Mouse (Mus musculus) left cerebral cortex, adult 8-10 months (tissue): Measurements from ENCODE around the gene Ttc9c. TPM values are rescaled to one million over a fixed set of nuclear protein-coding genes. Genes with fewer than 3 reads are reported as not detected.
A peak's percentile ranks its signal among the peaks of the same experiment; 100 is the strongest.

Source experiments
- DNase-seq, 2 experiments: peaks; one replicate each; pipeline ENCODE4 v3.0.0; 2022; ENCODE audit warnings: low spot score in 2 of 2
- total RNA-seq, 4 experiments: library from RNA; stranded (reverse); gene quantifications; 2 replicates each; pipeline ENCODE4 v1.2.4; 2022

Gene Ttc9c
- total RNA-seq, 4 experiments from 2014 or later, result 38.5 to 40.8 (median 39.2) TPM

DNA sequence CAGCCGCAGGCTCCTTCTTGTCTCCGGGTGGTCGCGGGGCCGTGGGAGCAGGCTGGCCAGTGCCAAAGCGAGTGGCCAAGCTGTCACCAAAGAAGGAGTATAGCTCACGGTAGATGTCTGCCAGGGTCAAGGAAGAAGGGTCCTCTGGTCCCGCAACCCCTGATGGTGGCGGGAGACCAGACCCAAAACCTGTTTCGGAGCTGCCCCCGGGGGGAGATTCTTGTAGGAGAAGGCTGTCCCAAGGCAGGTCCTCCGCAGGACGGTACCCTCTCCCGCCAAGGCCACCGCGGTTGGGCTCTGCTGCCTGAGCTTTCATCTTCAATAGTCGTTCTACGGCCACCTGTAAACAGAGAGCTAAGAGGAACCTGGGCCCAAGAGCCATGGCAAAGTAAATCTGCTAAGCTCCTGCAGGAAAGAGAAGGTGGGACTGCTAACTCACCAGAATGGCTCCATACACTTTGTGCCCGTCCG, 44.1 kb downstream of the Ttc9c start:
- no peak for DNase-seq

DNA sequence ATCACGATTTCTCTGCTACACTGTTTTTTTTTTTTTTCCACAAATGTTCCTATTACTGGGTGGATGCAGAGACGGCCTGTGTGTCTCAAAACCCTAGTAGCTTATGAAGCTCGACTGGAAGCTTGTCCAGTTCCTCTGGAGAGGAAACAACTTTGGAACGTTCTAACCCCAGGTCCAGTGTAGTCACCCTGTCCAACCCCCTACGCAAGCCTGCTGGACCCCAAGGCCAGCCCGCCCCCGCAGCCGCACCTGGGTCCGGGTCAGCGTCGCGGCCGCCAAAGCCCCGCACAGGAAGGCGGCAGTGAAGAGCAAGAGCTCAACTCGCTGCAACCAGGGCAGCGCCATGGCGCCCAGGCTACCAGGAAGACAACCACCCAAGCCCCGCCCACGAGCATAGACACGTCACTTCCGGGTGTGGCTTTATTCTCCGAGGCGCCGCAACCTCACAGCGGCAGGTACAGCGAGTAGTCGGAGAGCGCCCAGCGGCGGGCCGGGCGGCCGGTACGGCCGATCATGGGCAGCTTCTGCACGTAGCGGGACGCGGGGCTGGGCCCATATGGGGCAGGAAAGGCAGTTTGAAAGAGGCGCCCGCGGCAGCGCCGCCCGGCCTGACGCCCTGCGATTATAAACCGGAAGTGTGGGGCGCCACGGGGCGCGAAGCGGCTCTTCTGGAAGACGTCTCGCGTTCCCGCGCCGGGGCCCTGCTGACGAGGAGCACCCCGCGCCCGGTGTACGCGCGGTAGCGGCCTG, 44.9 kb downstream of the Ttc9c start, which contains the start of gene Tmem179b:
Gene Tmem179b (minus strand): TSS at position 382 of the 750 bp plus-strand sequence.
- peak; percentile 94 to 97 for DNase-seq

- DNase-seq, result no peak
These were observed 45.7 kb downstream of the Ttc9c start for GRCm38 (mm10) chr19:8773409-8773808.

DNA sequence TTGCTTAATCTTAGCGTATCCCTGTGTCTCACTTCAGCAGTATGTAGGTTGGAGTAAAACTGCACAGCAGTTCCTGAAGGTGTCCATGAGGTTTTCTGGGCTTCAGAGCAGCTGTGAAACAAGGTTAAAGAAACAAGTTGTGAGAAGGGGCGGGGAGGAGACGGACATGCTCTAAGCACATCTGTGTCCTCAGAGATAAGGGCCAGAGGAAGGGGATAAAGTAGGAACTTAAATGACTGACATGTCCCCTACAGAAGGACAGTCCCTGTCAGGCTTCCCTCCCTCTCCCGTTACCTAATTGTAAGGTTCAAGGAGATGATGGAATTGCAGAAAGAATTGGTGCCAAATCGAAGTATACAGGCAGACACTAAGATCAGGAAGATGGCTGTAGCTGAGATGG, 46.1 kb downstream of the Ttc9c start:
- DNase-seq, result no peak

DNA sequence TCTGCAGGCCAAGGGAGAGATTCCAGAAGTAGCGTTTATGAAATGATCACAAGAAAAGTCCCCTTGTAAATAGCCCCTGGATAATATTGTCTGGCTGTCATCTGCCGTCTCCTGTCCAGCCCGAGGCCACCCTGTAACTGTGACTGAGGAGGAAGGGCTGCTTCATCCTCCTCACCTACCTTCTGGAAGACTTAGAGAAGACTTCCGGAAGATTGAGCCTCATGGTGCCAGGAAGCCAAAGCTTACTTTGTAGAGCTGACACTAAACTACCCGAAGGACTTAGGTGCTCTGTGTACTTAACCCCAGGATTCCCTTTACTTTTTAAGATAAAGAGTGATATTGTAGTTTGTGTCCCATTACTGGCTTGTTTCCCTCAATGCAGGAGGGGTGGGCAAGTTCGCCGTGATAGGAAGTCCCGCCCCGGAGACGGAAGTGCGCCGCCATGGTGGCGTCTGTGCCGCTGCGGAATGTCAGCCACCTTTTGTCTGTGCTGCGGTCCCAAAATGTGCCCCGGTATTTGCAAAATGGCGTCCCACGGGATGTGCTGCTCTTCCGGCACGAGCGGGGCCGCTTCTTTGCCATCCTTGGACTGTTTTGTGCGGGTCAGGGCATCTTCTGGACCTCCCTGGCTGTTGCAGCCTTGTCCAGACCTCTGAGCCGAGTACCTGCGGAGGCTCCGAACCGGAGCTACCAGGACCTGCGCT, 48.4 kb downstream of the Ttc9c start, which contains the start of gene Tmem223:
Gene Tmem223 (plus strand): TSS at position 430 of the 704 bp plus-strand sequence.
- DNase-seq, result peak; percentile 62 to 70

DNA sequence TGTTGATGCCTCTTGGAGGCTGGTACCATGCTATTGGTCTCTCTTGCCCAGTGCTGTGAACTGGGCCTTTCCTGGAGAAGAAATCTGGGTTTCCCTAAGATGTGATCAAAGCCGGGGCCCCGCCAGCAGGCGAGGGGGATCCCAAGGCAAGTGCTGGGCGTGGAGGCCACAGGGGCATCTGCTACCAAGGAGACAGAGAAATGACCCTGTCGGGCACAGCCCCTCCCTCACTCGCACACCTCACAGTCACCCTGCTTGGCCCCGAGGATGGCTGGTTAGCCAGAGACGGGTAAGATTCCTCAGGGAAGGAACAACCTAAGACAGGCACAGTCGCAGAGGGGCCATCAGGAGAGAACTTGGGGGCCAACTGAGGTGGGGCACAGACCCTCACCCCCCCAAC, 53.6 kb downstream of the Ttc9c start:
- DNase-seq, result no peak

GRCm38 (mm10) chr19:8763276-8763675, 55.9 kb downstream of the Ttc9c start:
- DNase-seq, result no peak

- DNase-seq, result no peak
These were observed 58.4 kb downstream of the Ttc9c start for GRCm38 (mm10) chr19:8760757-8761156.

Other genes starting within 250 kb of the Ttc9c start
- gene Slc22a8, start 228.1 kb downstream of the Ttc9c start, total RNA-seq, result 10 to 100 TPM; 11.5 to 15.9 (median 14.1) TPM
- gene Slc22a6, start 201.3 kb downstream of the Ttc9c start, total RNA-seq, result 1 to 10 TPM; 6.6 to 8.6 (median 7.8) TPM
- 100 to 1,000 TPM; 131 to 142 (median 136) TPM for gene Chrm1, start 155.5 kb downstream of the Ttc9c start, total RNA-seq
- 100 to 1,000 TPM; 147 to 155 (median 150) TPM for gene Slc3a2, start 96.0 kb downstream of the Ttc9c start, total RNA-seq
- gene Wdr74, start 83.5 kb downstream of the Ttc9c start, total RNA-seq, result 10 to 100 TPM; 43.0 to 47.5 (median 45.1) TPM
- gene 1700092M07Rik, start 78.6 kb downstream of the Ttc9c start, total RNA-seq, result 1 to 10 TPM in 2 of 4 experiments, not detected in 2; 1.4 to 2.0 TPM
- 10 to 100 TPM; 59.6 to 66.4 (median 65.6) TPM for gene Stx5a, start 77.9 kb downstream of the Ttc9c start, total RNA-seq
- gene Nxf1, start 62.3 kb downstream of the Ttc9c start, total RNA-seq, result 10 to 100 TPM; 77.1 to 88.0 (median 80.2) TPM
- 10 to 100 TPM; 58.9 to 78.6 (median 67.2) TPM for gene Tmem223, start 48.3 kb downstream of the Ttc9c start, total RNA-seq
- 10 to 100 TPM; 11.3 to 14.6 (median 12.4) TPM for gene Tmem179b, start 44.9 kb downstream of the Ttc9c start, total RNA-seq
- 10 to 100 TPM; 13.7 to 18.1 (median 15.9) TPM for gene Taf6l, start 32.9 kb downstream of the Ttc9c start, total RNA-seq
- 100 to 1,000 TPM; 107 to 116 (median 109) TPM for gene Polr2g, start 20.8 kb downstream of the Ttc9c start, total RNA-seq
- 1 to 10 TPM; 4.9 to 7.3 (median 5.8) TPM for gene Zbtb3, start 16.8 kb downstream of the Ttc9c start, total RNA-seq
- 100 to 1,000 TPM; 113 to 120 (median 118) TPM for gene Hnrnpul2, start 677 bp upstream of the Ttc9c start, total RNA-seq
- gene AC129217.1, start 10.4 kb upstream of the Ttc9c start, total RNA-seq, result not detected
- 100 to 1,000 TPM; 100 to 111 (median 105) TPM for gene Bscl2, start 18.1 kb upstream of the Ttc9c start, total RNA-seq
- 100 to 1,000 TPM; 153 to 200 (median 171) TPM for gene Gng3, start 19.9 kb upstream of the Ttc9c start, total RNA-seq
- gene Lrrn4cl, start 31.4 kb upstream of the Ttc9c start, total RNA-seq, result 1 to 10 TPM in 2 of 4 experiments, under 1 TPM in 2; 0.68 to 1.5 (median 0.96) TPM
- 100 to 1,000 TPM; 110 to 127 (median 113) TPM for gene Ubxn1, start 52.2 kb upstream of the Ttc9c start, total RNA-seq
- gene Uqcc3, start 61.6 kb upstream of the Ttc9c start, total RNA-seq, result 10 to 100 TPM; 30.4 to 37.2 (median 33.3) TPM
- gene Lbhd1, start 64.4 kb upstream of the Ttc9c start, total RNA-seq, result 1 to 10 TPM; 4.7 to 9.0 (median 6.3) TPM
- not detected for gene Gm49403, start 64.6 kb upstream of the Ttc9c start, total RNA-seq
- 10 to 100 TPM; 20.8 to 25.2 (median 21.8) TPM for gene 1810009A15Rik, start 69.5 kb upstream of the Ttc9c start, total RNA-seq
- 1 to 10 TPM; 1.4 to 5.6 (median 2.6) TPM for gene Gm49416, start 69.6 kb upstream of the Ttc9c start, total RNA-seq
- gene Ints5, start 73.7 kb upstream of the Ttc9c start, total RNA-seq, result 10 to 100 TPM; 21.7 to 24.9 (median 22.1) TPM
- 100 to 1,000 TPM in 3 of 4 experiments, 10 to 100 TPM in 1; 100.0 to 104 (median 103) TPM for gene Ganab, start 78.7 kb upstream of the Ttc9c start, total RNA-seq
- gene B3gat3, start 101.0 kb upstream of the Ttc9c start, total RNA-seq, result 100 to 1,000 TPM; 155 to 175 (median 172) TPM
- 10 to 100 TPM in 1 of 4 experiments, 1 to 10 TPM in 3; 7.9 to 10.1 (median 8.9) TPM for gene Rom1, start 110.0 kb upstream of the Ttc9c start, total RNA-seq
- gene Eml3, start 110.2 kb upstream of the Ttc9c start, total RNA-seq, result 10 to 100 TPM; 12.6 to 15.3 (median 13.8) TPM
- 10 to 100 TPM; 46.8 to 53.8 (median 50.4) TPM for gene Mta2, start 122.5 kb upstream of the Ttc9c start, total RNA-seq
- 10 to 100 TPM; 20.5 to 26.0 (median 22.1) TPM for gene Tut1, start 134.5 kb upstream of the Ttc9c start, total RNA-seq
- gene Eef1g, start 147.7 kb upstream of the Ttc9c start, total RNA-seq, result 100 to 1,000 TPM; 224 to 271 (median 243) TPM
- 10 to 100 TPM; 24.9 to 29.0 (median 27.5) TPM for gene Ahnak, start 170.0 kb upstream of the Ttc9c start, total RNA-seq